Mouse (Mus musculus): ENCODE results near the gene Phtf2.
A peak's percentile ranks its signal among the peaks of the same experiment; 100 is the strongest.
"Not testable (repeated sequence)": the region's sequence is repeated elsewhere in the genome, so short reads cannot be mapped to it uniquely, and the experiment has no call there.

Gene Phtf2

GRCm38 (mm10) chr5:20778274-20778984, 103.5 kb downstream of the Phtf2 start:
- no peak for DNase-seq (ENCODE audit: low read depth, low spot score)

GRCm38 (mm10) chr5:20773341-20773740, 108.6 kb downstream of the Phtf2 start:
- DNase-seq (ENCODE audit: low read depth, low spot score), result peak; percentile 27

GRCm38 (mm10) chr5:20765365-20765920, 116.5 kb downstream of the Phtf2 start:
- DNase-seq (ENCODE audit: low read depth, low spot score), result no peak

- DNase-seq (ENCODE audit: low read depth, low spot score), result not testable (repeated sequence)
These were observed 119.5 kb downstream of the Phtf2 start for GRCm38 (mm10) chr5:20762441-20762840.

- no peak for DNase-seq (ENCODE audit: low read depth, low spot score)
These were observed 121.4 kb downstream of the Phtf2 start for GRCm38 (mm10) chr5:20760368-20761162.

- DNase-seq (ENCODE audit: low read depth, low spot score), result no peak
These were observed 122.2 kb downstream of the Phtf2 start for GRCm38 (mm10) chr5:20759771-20760170.

- DNase-seq (ENCODE audit: low read depth, low spot score), result no peak
These were observed 128.0 kb downstream of the Phtf2 start for GRCm38 (mm10) chr5:20753963-20754362.

- no peak for DNase-seq (ENCODE audit: low read depth, low spot score)
These were observed 128.8 kb downstream of the Phtf2 start for GRCm38 (mm10) chr5:20753096-20753495.

GRCm38 (mm10) chr5:20751696-20752095, 130.2 kb downstream of the Phtf2 start:
- no peak for DNase-seq (ENCODE audit: low read depth, low spot score)

GRCm38 (mm10) chr5:20751000-20751399, 130.9 kb downstream of the Phtf2 start:
- DNase-seq (ENCODE audit: low read depth, low spot score), result no peak

- no peak for DNase-seq (ENCODE audit: low read depth, low spot score)
These were observed 132.4 kb downstream of the Phtf2 start for GRCm38 (mm10) chr5:20749535-20749934.

- DNase-seq (ENCODE audit: low read depth, low spot score), result no peak
These were observed 133.1 kb downstream of the Phtf2 start for GRCm38 (mm10) chr5:20748856-20749255.

GRCm38 (mm10) chr5:20748142-20748541, 133.8 kb downstream of the Phtf2 start:
- DNase-seq (ENCODE audit: low read depth, low spot score), result no peak

- DNase-seq (ENCODE audit: low read depth, low spot score), result no peak
These were observed 140.0 kb downstream of the Phtf2 start for GRCm38 (mm10) chr5:20741936-20742335.

GRCm38 (mm10) chr5:20741193-20741592, 140.7 kb downstream of the Phtf2 start:
- no peak for DNase-seq (ENCODE audit: low read depth, low spot score)

- DNase-seq (ENCODE audit: low read depth, low spot score), result no peak
These were observed 143.1 kb downstream of the Phtf2 start for GRCm38 (mm10) chr5:20738795-20739194.

GRCm38 (mm10) chr5:20723226-20723625, 158.7 kb downstream of the Phtf2 start:
- not testable (repeated sequence) for DNase-seq (ENCODE audit: low read depth, low spot score)

GRCm38 (mm10) chr5:20720201-20720900, 161.6 kb downstream of the Phtf2 start:
- DNase-seq (ENCODE audit: low read depth, low spot score), result no peak

GRCm38 (mm10) chr5:20715980-20716379, 165.9 kb downstream of the Phtf2 start:
- not testable (repeated sequence) for DNase-seq (ENCODE audit: low read depth, low spot score)

- not testable (repeated sequence) for DNase-seq (ENCODE audit: low read depth, low spot score)
These were observed 167.3 kb downstream of the Phtf2 start for GRCm38 (mm10) chr5:20714619-20715018.

- DNase-seq (ENCODE audit: low read depth, low spot score), result not testable (repeated sequence)
These were observed 171.1 kb downstream of the Phtf2 start for GRCm38 (mm10) chr5:20710845-20711244.

Measured in telencephalon, adult 2 months (tissue).